Mouse (Mus musculus) CH12.LX (cell line): ENCODE data around the gene Gnaz. TPM values are rescaled to one million over a fixed set of nuclear protein-coding genes. Genes with fewer than 3 reads are reported as not detected.

ENCODE experiments used
- DNase-seq: peaks from one replicate; pipeline ENCODE4 v3.0.0-alpha.2; 2013; ENCODE audit errors: extremely low read depth
- H3K27ac ChIP-seq: 2 replicates; pipeline ENCODE4 v1.5.1; 2012; ENCODE audit warnings: low read depth, mild to moderate bottlenecking, control low read depth, moderate library complexity; ENCODE audit not compliant: insufficient read depth
- H3K27me3 ChIP-seq: replicated peaks from 2 replicates; pipeline ENCODE3; 2012; ENCODE audit warnings: inconsistent platforms
- H3K36me3 ChIP-seq, 2 experiments: replicated peaks in 1 of 2; 2 replicates each; pipeline versions ENCODE3 to v1.6.1; 2012; ENCODE audit warnings: inconsistent platforms in 1 of 2, low read length in 1 of 2, mild to moderate bottlenecking in 1 of 2, mixed read lengths in 1 of 2, moderate library complexity in 1 of 2; ENCODE audit not compliant: control insufficient read depth in 1 of 2, insufficient read depth in 1 of 2
- H3K4me1 ChIP-seq, 2 experiments: 2 replicates each; pipeline ENCODE4 v1.6.1; 2012; ENCODE audit warnings: inconsistent platforms in 1 of 2, moderate library complexity in 1 of 2; ENCODE audit not compliant: insufficient read depth in 2 of 2, control insufficient read depth in 1 of 2
- H3K4me2 ChIP-seq: 2 replicates; pipeline ENCODE4 v1.6.1; 2012; ENCODE audit warnings: low read depth, mild to moderate bottlenecking, control low read depth; ENCODE audit not compliant: poor library complexity, insufficient read depth, severe bottlenecking
- H3K4me3 ChIP-seq, 3 experiments: fragments of 150-350 bp in 1 of 3; sonication (generic) in 1 of 3; replicated peaks in 1 of 3; 2 replicates each; pipeline versions ENCODE3 to v1.5.1; 2011 to 2012; ENCODE audit warnings: low read depth in 2 of 3, low read length in 2 of 3, mild to moderate bottlenecking in 2 of 3, moderate library complexity in 2 of 3, control low read depth in 1 of 3, improper control_type of control experiment in 1 of 3, inconsistent platforms in 1 of 3, mixed read lengths in 1 of 3; ENCODE audit not compliant: poor library complexity in 1 of 3
- H3K79me2 ChIP-seq: replicated peaks from 2 replicates; pipeline ENCODE4 v1.6.1; 2012; ENCODE audit warnings: mild to moderate bottlenecking, moderate library complexity; ENCODE audit not compliant: control insufficient read depth, poor library complexity, insufficient read depth, severe bottlenecking; ENCODE audit errors: extremely low read depth
- H3K9ac ChIP-seq: 2 replicates; pipeline ENCODE4 v1.6.1; 2012; ENCODE audit warnings: low read depth, mild to moderate bottlenecking, control low read depth, moderate library complexity; ENCODE audit not compliant: insufficient read depth
- H3K9me3 ChIP-seq: replicated peaks from 2 replicates; pipeline ENCODE3; 2012; ENCODE audit warnings: low read length, inconsistent platforms, mixed read lengths
- BHLHE40 ChIP-seq: IDR thresholded peaks from 2 replicates; pipeline ENCODE4 v1.6.1; 2011; ENCODE audit warnings: mild to moderate bottlenecking, low read depth, low read length, improper control_type of control experiment
- CHD1 ChIP-seq: IDR thresholded peaks from 2 replicates; pipeline ENCODE4 v1.6.1; 2012; ENCODE audit warnings: low read depth, low read length, improper control_type of control experiment, inconsistent platforms
- E2F4 ChIP-seq: IDR thresholded peaks from 2 replicates; pipeline ENCODE4 v1.6.1; 2011; ENCODE audit warnings: low read depth, low read length, improper control_type of control experiment; ENCODE audit not compliant: insufficient replicate concordance
- ELF1 ChIP-seq: IDR thresholded peaks from 2 replicates; pipeline ENCODE4 v1.6.1; 2014; ENCODE audit warnings: low read depth, mild to moderate bottlenecking, inconsistent platforms, low read length, improper control_type of control experiment
- IRF4 ChIP-seq: IDR thresholded peaks from 2 replicates; pipeline ENCODE4 v1.6.1; 2014; ENCODE audit warnings: low read depth, mild to moderate bottlenecking, inconsistent platforms, low read length, improper control_type of control experiment
- JUN ChIP-seq: IDR thresholded peaks from 2 replicates; pipeline ENCODE4 v1.6.1; 2011; ENCODE audit warnings: low read depth, mild to moderate bottlenecking, low read length, improper control_type of control experiment, moderate library complexity; ENCODE audit not compliant: insufficient read depth
- MAZ ChIP-seq: IDR thresholded peaks from 2 replicates; pipeline ENCODE4 v1.6.1; 2012; ENCODE audit warnings: low read depth, mild to moderate bottlenecking, inconsistent platforms, low read length, improper control_type of control experiment, moderate library complexity
- MEF2A ChIP-seq: IDR thresholded peaks from 2 replicates; pipeline ENCODE4 v1.6.1; 2014; ENCODE audit warnings: low read depth, mild to moderate bottlenecking, inconsistent platforms, low read length, improper control_type of control experiment, borderline replicate concordance
- NELFE ChIP-seq: IDR thresholded peaks from 2 replicates; pipeline ENCODE4 v1.6.1; 2011; ENCODE audit warnings: low read depth, low read length, improper control_type of control experiment
- NRF1 ChIP-seq: IDR thresholded peaks from 2 replicates; pipeline ENCODE4 v1.6.1; 2014; ENCODE audit warnings: low read depth, mild to moderate bottlenecking, inconsistent platforms, low read length, improper control_type of control experiment, moderate library complexity
- PAX5 ChIP-seq: IDR thresholded peaks from 2 replicates; pipeline ENCODE4 v1.6.1; 2012; ENCODE audit warnings: low read length, inconsistent platforms, mixed read lengths
- POLR2A ChIP-seq: IDR thresholded peaks from 2 replicates; pipeline ENCODE4 v1.6.1; 2011; ENCODE audit warnings: low read depth, mild to moderate bottlenecking, improper control_type of control experiment, low read length
- POLR2AphosphoS2 ChIP-seq: IDR thresholded peaks from 2 replicates; pipeline ENCODE4 v1.6.1; 2011; ENCODE audit warnings: low read depth, low read length, improper control_type of control experiment
- RAD21 ChIP-seq: IDR thresholded peaks from 2 replicates; pipeline ENCODE4 v1.6.1; 2011; ENCODE audit warnings: low read depth, mild to moderate bottlenecking, low read length, improper control_type of control experiment, moderate library complexity
- TCF12 ChIP-seq: IDR thresholded peaks from 2 replicates; pipeline ENCODE4 v1.6.1; 2014; ENCODE audit warnings: low read depth, mild to moderate bottlenecking, inconsistent platforms, low read length, improper control_type of control experiment
- UBTF ChIP-seq: IDR thresholded peaks from 2 replicates; pipeline ENCODE4 v1.6.1; 2012; ENCODE audit warnings: low read depth, mild to moderate bottlenecking, inconsistent platforms, low read length, improper control_type of control experiment, moderate library complexity
- USF1 ChIP-seq: IDR thresholded peaks from 2 replicates; pipeline ENCODE4 v1.6.1; 2014; ENCODE audit warnings: low read depth, mild to moderate bottlenecking, inconsistent platforms, low read length, improper control_type of control experiment
- USF2 ChIP-seq: conservative IDR thresholded peaks from 2 replicates; pipeline ENCODE4 v1.6.1; 2011; ENCODE audit warnings: low read depth, low read length, improper control_type of control experiment
- ZC3H11A ChIP-seq: IDR thresholded peaks from 2 replicates; pipeline ENCODE4 v1.6.1; 2012; ENCODE audit warnings: low read depth, mild to moderate bottlenecking, inconsistent platforms, low read length, improper control_type of control experiment
- ZKSCAN1 ChIP-seq: IDR thresholded peaks from 2 replicates; pipeline ENCODE4 v1.6.1; 2012; ENCODE audit warnings: low read depth, inconsistent platforms, low read length, improper control_type of control experiment, borderline replicate concordance
- ZNF384 ChIP-seq: IDR thresholded peaks from 2 replicates; pipeline ENCODE4 v1.6.1; 2012; ENCODE audit warnings: low read depth, low read length, improper control_type of control experiment, inconsistent platforms
- dilution Hi-C: fragments of 300-500 bp; cut with MboI; formaldehyde crosslinking; loops from 2 replicates; pipeline ENCODE4 v1.14.3; 2020; ENCODE audit warnings: low sequenced_read_pairs; ENCODE audit not compliant: extremely low pct_unique_long_range_greater_than_20kb, extremely low pct_ligation_motif_present
- in situ Hi-C: fragments of 300-500 bp; cut with MboI; formaldehyde crosslinking; loops from 3 replicates; pipeline ENCODE4 v1.14.3; 2019; ENCODE audit warnings: low sequenced_read_pairs, low pct_ligation_motif_present, low pct_unique_long_range_greater_than_20kb, mixed read lengths
- polyA plus RNA-seq: library from polyadenylated mRNA; unstranded; fragments of >175 nt; gene quantifications from 2 replicates; pipeline ENCODE4 v1.2.1, GENCODE M21; 2012; ENCODE audit warnings: low read depth; ENCODE audit not compliant: insufficient read length
- total RNA-seq, 2 experiments: library from RNA; depleted of rRNA; stranded (reverse); fragments of 300-350 nt in 1 of 2; fragments of >200 nt in 1 of 2; gene quantifications; 2 replicates each; pipeline ENCODE4 v1.2.3; 2012 to 2014

Gnaz gene
- total and polyA plus RNA-seq, 3 experiments: 2.7 to 36.9 (median 5.5) TPM

DNA sequence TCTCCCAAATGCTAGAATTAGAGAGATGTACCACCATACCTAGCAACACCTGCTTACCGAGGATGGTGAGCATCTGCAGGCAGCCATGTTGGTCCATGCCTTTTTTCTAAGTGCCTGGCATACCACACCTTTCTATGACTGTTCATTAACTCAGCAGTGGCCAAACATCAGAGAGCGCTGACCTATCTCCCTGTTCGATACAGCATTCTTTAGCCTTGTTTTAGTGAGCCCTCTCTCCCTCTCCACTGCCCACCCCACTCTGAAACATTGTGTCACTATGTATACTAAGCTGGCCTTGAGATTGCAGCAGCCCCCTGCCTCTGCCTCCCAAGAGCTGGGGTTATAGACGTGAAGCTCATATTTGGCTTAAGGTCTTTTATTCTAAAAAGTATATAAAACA, 86.7 kb downstream of the Gnaz start:
- H3K36me3 ChIP-seq: peaks cover 0 to 9% of the 10 kb centered on the region in 2 experiments
- no peaks in the 10 kb centered on the region for H3K79me2 ChIP-seq
- H3K9me3 ChIP-seq: no peaks in the 10 kb centered on the region
- no peak overlapping the region for H3K4me2 ChIP-seq
- peaks cover 18 to 37% of the 10 kb centered on the region in 2 experiments for H3K4me1 ChIP-seq
- no peak overlapping the region for H3K4me3 ChIP-seq
- no peak overlapping the region for H3K27ac ChIP-seq
- in situ Hi-C loops: no loop called here
- TF ChIP-seq UBTF (no peak), ELF1 (no peak), CHD1 (no peak), TCF12 (no peak), POLR2A (no peak), E2F4 (no peak), PAX5 (no peak), ZKSCAN1 (no peak), NRF1 (no peak), JUN (no peak), ZC3H11A (no peak), BHLHE40 (no peak), MAZ (no peak), USF1 (no peak)
- TF ChIP-seq, all 38 proteins: peak for 0
- Histone ChIP-seq H3K27me3 (no peaks in the 10 kb centered on the region), H3K9ac (no peak overlapping the region)
- no peak for DNase-seq
- dilution Hi-C loops: no loop called here

GRCm38 (mm10) chr10:75054125-75054524, 87.1 kb downstream of the Gnaz start:
- DNase-seq: no peak
- TF ChIP-seq ELF1: no peak
- TF ChIP-seq ZKSCAN1: no peak
- no peak for TF ChIP-seq RAD21
- TF ChIP-seq NELFE: no peak
- TF ChIP-seq TCF12: no peak
- TF ChIP-seq MEF2A: no peak
- TF ChIP-seq NRF1: no peak
- no peak for TF ChIP-seq E2F4
- no peak for TF ChIP-seq IRF4
- TF ChIP-seq POLR2AphosphoS2: no peak
- no peak for TF ChIP-seq ZNF384
- TF ChIP-seq USF2: no peak
- no peak overlapping the region for H3K9ac ChIP-seq
- in situ Hi-C loops: no loop called here
- H3K36me3 ChIP-seq: peaks cover 0 to 9% of the 10 kb centered on the region in 2 experiments
- H3K4me2 ChIP-seq: no peak overlapping the region
- H3K27ac ChIP-seq: no peak overlapping the region
- H3K79me2 ChIP-seq: no peaks in the 10 kb centered on the region
- H3K9me3 ChIP-seq: no peaks in the 10 kb centered on the region
- H3K4me3 ChIP-seq: no peak overlapping the region
- H3K27me3 ChIP-seq: no peaks in the 10 kb centered on the region
- dilution Hi-C loops: no loop called here
- peaks cover 18 to 37% of the 10 kb centered on the region in 2 experiments for H3K4me1 ChIP-seq
